Mouse (Mus musculus) cerebellum, adult 11-12 months (tissue): ENCODE measurements around the gene Ifne.
"Not testable (repeated sequence)": the region's sequence is repeated elsewhere in the genome, so short reads cannot be mapped to it uniquely, and the experiment has no call there.

ENCODE experiments used
- DNase-seq: peaks from one replicate; pipeline ENCODE4 v3.0.0; 2022

Gene Ifne

GRCm38 (mm10) chr4:88867366-88867925 is 12.6 kb downstream of the Ifne start:
- DNase-seq, result peak; percentile 23

DNA sequence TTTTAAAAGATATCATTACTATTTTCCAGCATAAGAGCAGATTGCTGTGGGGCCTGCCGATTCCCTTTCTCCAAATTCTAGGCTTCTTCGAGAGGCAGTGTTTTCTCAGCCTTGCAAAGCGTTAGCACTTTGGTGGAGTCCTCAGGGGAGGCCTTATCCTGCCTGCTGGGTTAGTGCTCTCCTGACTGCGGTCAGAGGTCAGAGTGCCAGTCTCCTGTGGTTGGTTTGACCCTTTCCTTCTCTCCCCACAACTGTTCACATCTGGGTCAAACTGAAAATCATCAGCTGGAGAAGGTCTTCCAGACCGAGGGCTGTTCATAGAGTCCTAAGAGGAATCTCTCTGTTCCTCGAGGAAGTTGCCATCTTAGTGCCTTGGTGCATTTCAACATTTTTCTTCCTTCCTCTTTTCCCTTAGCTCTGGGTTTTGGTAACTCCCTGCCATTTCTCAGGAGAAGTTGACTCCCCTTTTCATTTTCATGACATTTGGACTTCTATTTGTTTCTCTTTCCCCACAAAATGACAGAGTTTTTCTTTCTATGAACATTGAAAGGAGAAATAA is 14.9 kb downstream of the Ifne start:
- DNase-seq, result no peak

DNA sequence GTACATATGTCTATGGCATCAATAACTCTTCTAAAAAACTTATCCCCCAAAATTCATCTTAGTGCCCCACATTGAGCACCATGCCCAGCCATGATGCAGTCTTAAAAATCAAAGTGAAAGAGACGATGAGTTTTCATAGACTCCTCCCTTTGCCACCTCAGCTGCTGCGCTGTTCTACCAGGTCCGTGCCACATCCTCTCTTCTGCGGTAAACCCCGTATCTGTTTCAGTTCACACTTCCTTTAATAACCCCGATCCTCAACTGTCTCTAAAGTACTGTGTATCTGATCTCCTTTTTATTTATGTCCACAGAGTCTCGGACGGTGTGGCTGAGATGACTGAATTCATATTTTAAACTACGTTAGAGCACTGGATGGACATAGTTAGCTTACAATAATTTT is 15.4 kb downstream of the Ifne start:
- DNase-seq, result no peak

DNA sequence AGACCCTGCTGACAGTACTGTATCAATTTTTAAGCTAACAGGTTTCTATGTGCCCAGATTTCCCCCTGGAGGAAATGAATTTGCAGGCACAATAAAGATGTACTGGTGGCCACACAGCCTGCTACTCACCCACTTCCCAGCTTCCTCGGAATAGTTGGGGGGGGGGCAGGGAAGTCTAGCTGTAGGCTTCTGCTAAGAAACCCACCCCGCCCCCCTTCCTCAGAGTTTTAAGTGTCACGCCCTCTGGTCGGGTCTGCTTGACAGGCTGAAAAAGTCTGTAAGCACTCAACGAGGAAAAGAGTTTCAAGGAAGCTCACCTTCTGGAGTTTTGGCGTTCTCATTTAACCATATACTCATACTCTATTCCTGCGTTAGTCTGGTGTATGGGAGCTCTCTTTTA is 16.7 kb downstream of the Ifne start:
- no peak for DNase-seq

- DNase-seq, result no peak
Measured at GRCm38 (mm10) chr4:88859214-88859613, 20.8 kb downstream of the Ifne start.

GRCm38 (mm10) chr4:88851026-88851763 is 28.8 kb downstream of the Ifne start:
- no peak for DNase-seq

GRCm38 (mm10) chr4:88849698-88850097 is 30.3 kb downstream of the Ifne start, which contains the start of gene Ifna1:
Gene Ifna1, plus strand, starts transcription at chr4:88850087.
- no peak for DNase-seq

- no peak for DNase-seq
Measured at GRCm38 (mm10) chr4:88845334-88845733, 34.7 kb downstream of the Ifne start.

- no peak for DNase-seq
Measured at GRCm38 (mm10) chr4:88841438-88841911, 38.5 kb downstream of the Ifne start, which contains the start of gene Ifna4. Gene Ifna4, plus strand, starts transcription at chr4:88841861.

- DNase-seq, result no peak
Measured at GRCm38 (mm10) chr4:88840058-88840457, 39.9 kb downstream of the Ifne start.

DNA sequence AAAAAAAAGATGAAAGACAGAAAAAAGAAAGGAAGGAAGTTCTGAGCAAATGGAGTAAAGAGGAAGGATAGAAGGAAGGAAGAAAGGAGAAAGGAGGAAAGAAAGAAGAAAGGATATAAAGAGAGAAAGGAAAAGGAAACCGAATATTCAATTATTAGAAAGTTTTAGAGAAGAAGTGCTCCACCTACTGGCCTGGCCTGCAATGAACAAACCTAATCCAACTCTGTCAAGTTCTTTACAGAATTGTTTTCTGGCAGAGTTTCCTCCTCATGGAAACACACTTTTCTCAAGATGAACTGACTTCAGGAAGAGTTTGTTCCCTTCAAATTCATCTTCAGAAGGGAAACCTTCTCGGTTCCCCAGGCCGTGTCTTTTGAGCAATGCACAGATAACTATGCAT is 41.2 kb downstream of the Ifne start:
- no peak for DNase-seq

- not testable (repeated sequence) for DNase-seq
Measured at GRCm38 (mm10) chr4:88835225-88835624, 44.8 kb downstream of the Ifne start, which contains the start of gene Ifna5. Gene Ifna5, plus strand, starts transcription at chr4:88835525.

DNA sequence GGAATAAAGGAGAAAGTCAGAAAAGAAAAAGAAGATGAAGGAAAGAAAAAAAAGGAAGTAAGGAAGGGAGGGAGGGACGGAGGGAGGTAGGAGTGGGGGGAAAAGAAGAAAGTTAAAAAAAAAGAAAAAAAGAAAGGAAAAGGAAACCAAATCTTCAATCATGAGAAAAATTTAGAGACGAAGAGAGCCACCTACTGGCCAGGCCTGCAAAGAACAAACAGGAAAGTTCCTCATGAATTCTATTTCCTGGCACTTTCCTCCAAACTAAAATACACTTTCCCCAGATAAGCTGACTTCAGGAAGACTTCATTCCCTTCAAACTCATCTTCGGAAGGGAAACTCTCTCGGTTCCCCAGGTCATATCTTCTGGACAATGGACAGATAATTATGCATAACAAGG is 49.5 kb downstream of the Ifne start:
- no peak for DNase-seq
